Mouse (Mus musculus) small intestine, adult 2 months (tissue): ENCODE data around the gene Npepps.

ENCODE experiments used
- CTCF ChIP-seq: fragments of 200-500 bp; IDR thresholded peaks from 2 replicates; pipeline ENCODE4 v1.5.1; 2012; ENCODE audit warnings: low read depth, mild to moderate bottlenecking, control low read depth, inconsistent platforms, low read length, moderate library complexity, mixed read lengths; ENCODE audit not compliant: insufficient replicate concordance, insufficient read length; ENCODE audit errors: extremely low read depth
- POLR2A ChIP-seq: fragments of 200-500 bp; IDR thresholded peaks from 2 replicates; pipeline ENCODE4 v1.6.1; 2012; ENCODE audit warnings: low read depth, mild to moderate bottlenecking, control low read depth, inconsistent platforms, low read length, moderate library complexity

DNA sequence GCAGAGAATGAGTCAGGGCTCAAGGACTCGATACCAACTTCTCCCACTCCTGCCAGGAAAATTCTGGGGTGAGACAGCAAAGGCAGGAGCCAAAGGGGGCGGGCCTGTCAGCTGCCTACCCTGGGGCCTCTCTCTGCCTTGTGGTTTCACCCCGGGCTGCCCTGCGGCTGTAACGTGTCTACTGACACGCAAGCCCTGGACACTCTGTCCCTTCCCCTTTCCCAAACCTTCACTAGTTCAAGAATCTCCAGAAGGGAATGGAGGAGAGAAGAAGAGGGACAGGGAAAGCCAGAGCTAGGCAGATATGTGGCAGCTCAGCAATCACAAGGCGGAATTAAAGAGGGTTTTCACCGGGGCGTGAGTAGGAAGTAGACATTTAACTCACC lies 29.0 kb upstream of the Npepps start:
- TF ChIP-seq POLR2A (peak; percentile 29; the same call in 1 of the 2 replicates), CTCF (no peak)
